Mouse (Mus musculus): ENCODE measurements around the gene Actn1. TPM values are rescaled to one million over a fixed set of nuclear protein-coding genes. Genes with fewer than 3 reads are reported as not detected.
A peak's percentile ranks its signal among the peaks of the same experiment; 100 is the strongest.

Gene Actn1
- total RNA-seq, 2 experiments from 2014 or later, result 13.9 to 18.2 TPM

GRCm38 (mm10) chr12:80260744-80261695, 849 bp upstream of the Actn1 start:
- ATAC-seq (replicated peaks; ENCODE audit: poor library complexity, severe bottlenecking), result no peak

GRCm38 (mm10) chr12:80259216-80260055, 735 bp downstream of the Actn1 start:
- ATAC-seq (replicated peaks; ENCODE audit: poor library complexity, severe bottlenecking), result peak; percentile 46

GRCm38 (mm10) chr12:80258520-80259215, 1.5 kb downstream of the Actn1 start:
- no peak for ATAC-seq (replicated peaks; ENCODE audit: poor library complexity, severe bottlenecking)

GRCm38 (mm10) chr12:80251978-80252377, 8.2 kb downstream of the Actn1 start:
- no peak for ATAC-seq (replicated peaks; ENCODE audit: poor library complexity, severe bottlenecking)

- ATAC-seq (replicated peaks; ENCODE audit: poor library complexity, severe bottlenecking), result no peak
These were observed 8.6 kb downstream of the Actn1 start for GRCm38 (mm10) chr12:80251554-80251953.

GRCm38 (mm10) chr12:80249539-80249938, 10.6 kb downstream of the Actn1 start:
- ATAC-seq (replicated peaks; ENCODE audit: poor library complexity, severe bottlenecking), result no peak

- no peak for ATAC-seq (replicated peaks; ENCODE audit: poor library complexity, severe bottlenecking)
These were observed 13.1 kb downstream of the Actn1 start for GRCm38 (mm10) chr12:80247067-80247466.

GRCm38 (mm10) chr12:80246505-80246904, 13.7 kb downstream of the Actn1 start:
- no peak for ATAC-seq (replicated peaks; ENCODE audit: poor library complexity, severe bottlenecking)

- ATAC-seq (replicated peaks; ENCODE audit: poor library complexity, severe bottlenecking), result no peak
These were observed 15.4 kb downstream of the Actn1 start for GRCm38 (mm10) chr12:80244755-80245154.

- no peak for ATAC-seq (replicated peaks; ENCODE audit: poor library complexity, severe bottlenecking)
These were observed 16.0 kb downstream of the Actn1 start for GRCm38 (mm10) chr12:80244127-80244526.

- no peak for ATAC-seq (replicated peaks; ENCODE audit: poor library complexity, severe bottlenecking)
These were observed 16.8 kb downstream of the Actn1 start for GRCm38 (mm10) chr12:80243335-80243734.

- ATAC-seq (replicated peaks; ENCODE audit: poor library complexity, severe bottlenecking), result no peak
These were observed 20.7 kb downstream of the Actn1 start for GRCm38 (mm10) chr12:80239445-80239844.

GRCm38 (mm10) chr12:80238523-80238922, 21.6 kb downstream of the Actn1 start:
- ATAC-seq (replicated peaks; ENCODE audit: poor library complexity, severe bottlenecking), result no peak

GRCm38 (mm10) chr12:80235295-80235694, 24.9 kb downstream of the Actn1 start:
- peak; percentile 75 for ATAC-seq (replicated peaks; ENCODE audit: poor library complexity, severe bottlenecking)

GRCm38 (mm10) chr12:80234226-80234625, 25.9 kb downstream of the Actn1 start:
- ATAC-seq (replicated peaks; ENCODE audit: poor library complexity, severe bottlenecking), result no peak

GRCm38 (mm10) chr12:80232840-80233218, 27.3 kb downstream of the Actn1 start:
- ATAC-seq (replicated peaks; ENCODE audit: poor library complexity, severe bottlenecking), result no peak

- no peak for ATAC-seq (replicated peaks; ENCODE audit: poor library complexity, severe bottlenecking)
These were observed 27.9 kb downstream of the Actn1 start for GRCm38 (mm10) chr12:80232076-80232839.

- ATAC-seq (replicated peaks; ENCODE audit: poor library complexity, severe bottlenecking), result peak; percentile 63
These were observed 28.9 kb downstream of the Actn1 start for GRCm38 (mm10) chr12:80231317-80231716.

- no peak for ATAC-seq (replicated peaks; ENCODE audit: poor library complexity, severe bottlenecking)
These were observed 29.3 kb downstream of the Actn1 start for GRCm38 (mm10) chr12:80230854-80231253.

Data from granulocyte monocyte progenitor cell, adult 5-6 weeks (primary cell).